Mouse (Mus musculus) liver, embryonic 14.5 days (tissue): Measurements from ENCODE around the gene Saa3. TPM values are rescaled to one million over a fixed set of nuclear protein-coding genes. Genes with fewer than 3 reads are reported as not detected.

Experiments
- ATAC-seq: fragments of 200-750 bp; cut with Nextera tagmentation; 2 replicates; pipeline ENCODE4 v1.8.0; 2017; ENCODE audit warnings: moderate number of reproducible peaks, mild to moderate bottlenecking, moderate library complexity; ENCODE audit not compliant: insufficient read depth
- DNase-seq, 3 experiments: peaks; one replicate each; pipeline ENCODE4 v3.0.0-alpha.2; 2012 to 2013; ENCODE audit warnings: low read depth in 3 of 3, low spot score in 3 of 3
- H3K27ac ChIP-seq: fragments of 300-500 bp; sonication (generic); 2 replicates; pipeline ENCODE4 v1.5.1; 2014; ENCODE audit warnings: moderate library complexity, mild to moderate bottlenecking, control low read depth, inconsistent platforms
- H3K27me3 ChIP-seq: fragments of 300-500 bp; sonication (generic); 2 replicates; pipeline ENCODE4 v1.6.1; 2014; ENCODE audit warnings: mild to moderate bottlenecking, low read length, moderate library complexity; ENCODE audit not compliant: control insufficient read depth, insufficient read depth
- H3K36me3 ChIP-seq: fragments of 300-500 bp; sonication (generic); replicated peaks from 2 replicates; pipeline ENCODE4 v1.6.1; 2014; ENCODE audit warnings: low read depth; ENCODE audit not compliant: control insufficient read depth, insufficient read depth
- H3K4me1 ChIP-seq, 2 experiments: fragments of 200-500 bp in 1 of 2; fragments of 300-500 bp in 1 of 2; sonication (generic) in 1 of 2; replicated peaks; 2 replicates each; pipeline ENCODE4 v1.6.1; 2012 to 2014; ENCODE audit warnings: antibody characterized with exemption in 1 of 2, inconsistent platforms in 1 of 2, low read length in 1 of 2; ENCODE audit not compliant: control insufficient read depth in 2 of 2, insufficient read depth in 2 of 2
- H3K4me2 ChIP-seq: fragments of 300-500 bp; sonication (generic); 2 replicates; pipeline ENCODE4 v1.6.1; 2014; ENCODE audit warnings: low read depth, mild to moderate bottlenecking, control low read depth, moderate library complexity
- H3K4me3 ChIP-seq, 2 experiments: fragments of 200-500 bp in 1 of 2; fragments of 300-500 bp in 1 of 2; sonication (generic) in 1 of 2; 2 replicates each; pipeline ENCODE4 v1.5.1; 2012 to 2014; ENCODE audit warnings: low read depth in 2 of 2, low read length in 2 of 2, mild to moderate bottlenecking in 2 of 2, control low read depth in 1 of 2, inconsistent platforms in 1 of 2, moderate library complexity in 1 of 2; ENCODE audit not compliant: insufficient read depth in 1 of 2
- H3K9ac ChIP-seq: fragments of 300-500 bp; sonication (generic); replicated peaks from 2 replicates; pipeline ENCODE4 v1.6.1; 2014; ENCODE audit warnings: mild to moderate bottlenecking, control low read depth, moderate library complexity
- H3K9me3 ChIP-seq: fragments of 300-500 bp; sonication (generic); 2 replicates; pipeline ENCODE4 v1.6.1; 2016; ENCODE audit warnings: low read length, mixed read lengths; ENCODE audit not compliant: control insufficient read depth
- CTCF ChIP-seq: IDR thresholded peaks from 2 replicates; pipeline ENCODE4 v1.5.1; 2016; ENCODE audit warnings: antibody characterized with exemption, low read depth, control low read depth
- EP300 ChIP-seq: IDR thresholded peaks from 2 replicates; pipeline ENCODE4 v1.6.1; 2016; ENCODE audit warnings: antibody characterized with exemption, low read depth
- WGBS: fragments of 180-500 bp; shearing (Covaris S2); extraction: QIAGEN DNeasy Blood & Tissue Kit; methylation state at CpG from one replicate; pipeline ENCODE4 v1.1.7; 2014; ENCODE audit not compliant: insufficient replicate concordance; 5-methylcytosine and 5-hydroxymethylcytosine counted together
- polyA plus RNA-seq, 2 experiments: library from polyadenylated mRNA; depleted of rRNA in 1 of 2; stranded (reverse) in 1 of 2; unstranded in 1 of 2; fragments of >200 nt; fragmentation: Nextera tagmentation in 1 of 2; extraction: Ambion mirVana in 1 of 2; gene quantifications; 2 replicates each; pipeline versions ENCODE4 v1.2.1 to v1.2.3; 2012 to 2014

Saa3 gene
- polyA plus RNA-seq, 2 experiments: 1.0 to 3.4 TPM

DNA sequence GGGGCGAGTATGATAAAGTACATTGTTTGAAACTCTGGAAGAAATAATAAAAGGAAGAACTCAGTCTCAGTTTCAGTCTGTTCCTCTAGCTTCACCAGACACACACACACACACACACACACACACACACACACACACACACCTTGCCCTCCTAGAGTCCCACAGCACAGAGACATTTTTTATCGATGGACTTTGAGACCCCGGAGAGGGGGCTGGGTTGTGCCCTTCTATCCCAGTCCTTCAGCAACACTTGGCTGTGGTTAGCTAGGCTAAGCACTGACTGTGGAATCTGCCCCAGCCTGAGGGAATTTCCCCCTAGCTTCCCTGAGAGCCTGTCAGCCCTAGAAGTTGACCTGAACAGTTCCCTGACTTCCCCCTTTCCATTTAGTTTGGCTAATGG is 8.3 kb upstream of the Saa3 start:
- TF ChIP-seq EP300 (no peak), CTCF (no peak)
- no peak overlapping the region for H3K4me2 ChIP-seq
- peaks cover 0 to 14% of the 10 kb centered on the region in 2 experiments; a peak in 2 of 4 replicates for H3K4me1 ChIP-seq
- H3K27me3 ChIP-seq: no peaks in the 10 kb centered on the region
- ATAC-seq (peak; percentile 29; the same call in 1 of the 2 replicates), DNase-seq (no peak)
- WGBS: 66% methylated on average over 3 of the region's 3 CpGs
- no peak overlapping the region for H3K27ac ChIP-seq
- no peak overlapping the region for H3K9ac ChIP-seq
- H3K4me3 ChIP-seq: no peak overlapping the region
- no peaks in the 10 kb centered on the region for H3K36me3 ChIP-seq
- no peaks in the 10 kb centered on the region for H3K9me3 ChIP-seq

DNA sequence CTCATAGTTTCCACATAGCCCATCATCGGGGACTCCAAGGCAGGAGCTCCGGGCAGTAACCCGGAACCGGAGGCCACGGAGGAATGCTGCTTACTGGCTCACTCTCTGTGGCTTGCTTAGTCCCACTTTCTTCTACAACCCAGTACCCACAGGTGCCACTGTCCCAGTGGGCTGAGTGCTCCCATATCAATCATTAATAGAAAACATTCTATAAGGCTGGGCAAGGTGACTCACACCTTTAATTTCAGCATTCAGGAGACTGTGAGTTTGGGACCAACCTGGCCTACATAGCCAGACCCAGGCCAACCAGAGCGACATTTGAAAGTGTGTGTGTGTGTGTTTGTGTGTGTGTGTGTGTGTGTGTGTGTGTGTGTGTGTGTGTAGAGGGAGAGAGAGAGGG is 7.9 kb upstream of the Saa3 start:
- Histone ChIP-seq H3K27me3 (no peaks in the 10 kb centered on the region), H3K4me2 (no peak overlapping the region), H3K27ac (no peak overlapping the region), H3K36me3 (no peaks in the 10 kb centered on the region), H3K4me1 (peaks cover 0 to 14% of the 10 kb centered on the region in 2 experiments; a peak in 2 of 4 replicates), H3K9me3 (no peaks in the 10 kb centered on the region), H3K4me3 (no peak overlapping the region), H3K9ac (no peak overlapping the region)
- ATAC-seq (no peak), DNase-seq (no peak)
- TF ChIP-seq CTCF (no peak), EP300 (no peak)
- WGBS: 79% methylated on average over 6 of the region's 6 CpGs

DNA sequence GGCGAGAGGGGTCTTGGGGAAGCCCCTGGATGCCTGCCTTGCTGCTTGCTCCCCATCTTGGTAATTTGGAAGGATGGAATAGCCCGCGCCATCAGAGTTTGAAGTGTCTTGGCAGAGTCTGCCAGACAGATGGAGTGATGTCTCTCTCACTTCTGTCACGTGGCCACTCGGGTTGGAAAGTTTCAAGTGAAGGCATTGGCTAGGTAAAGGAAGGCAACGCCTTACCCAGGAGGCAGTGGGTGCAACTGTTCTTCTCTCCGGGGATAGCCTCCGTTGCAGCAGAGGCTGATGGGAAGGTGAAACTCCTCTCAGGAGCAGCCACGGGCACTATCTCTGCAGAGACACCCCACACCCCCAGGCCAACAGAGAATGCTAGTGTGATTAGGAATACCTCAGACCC is 5.0 kb upstream of the Saa3 start:
- no peak overlapping the region for H3K4me3 ChIP-seq
- H3K9me3 ChIP-seq: no peaks in the 10 kb centered on the region
- H3K9ac ChIP-seq: no peak overlapping the region
- H3K27ac ChIP-seq: no peak overlapping the region
- ATAC-seq (no peak), DNase-seq (no peak)
- no peaks in the 10 kb centered on the region for H3K36me3 ChIP-seq
- H3K27me3 ChIP-seq: no peaks in the 10 kb centered on the region
- WGBS: 47% methylated on average over 9 of the region's 9 CpGs
- H3K4me1 ChIP-seq: peaks cover 0 to 14% of the 10 kb centered on the region in 2 experiments; a peak in 2 of 4 replicates
- TF ChIP-seq CTCF (no peak), EP300 (no peak)
- H3K4me2 ChIP-seq: no peak overlapping the region

DNA sequence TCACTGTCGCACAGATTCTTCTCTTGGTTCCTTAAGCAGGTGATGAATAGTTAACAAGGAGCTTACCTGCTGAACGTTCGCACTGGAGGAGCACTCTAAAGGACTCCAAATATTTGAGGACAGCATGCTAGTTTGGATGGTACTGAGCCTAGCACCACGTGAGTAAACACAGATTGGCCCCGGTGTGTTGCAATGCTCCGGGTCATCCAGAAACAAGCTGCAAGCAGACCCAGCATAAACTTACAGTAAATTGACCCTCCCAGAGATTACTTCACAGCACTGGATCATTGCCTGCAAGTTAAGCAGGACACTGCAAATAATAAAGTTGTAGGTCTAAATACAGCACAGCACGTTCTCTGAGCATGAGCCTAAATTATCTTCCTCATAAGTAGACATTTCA is 4.0 kb upstream of the Saa3 start:
- 53% methylated on average over 7 of the region's 7 CpGs for WGBS
- DNase-seq (peak in 2 of 3 experiments; percentile 36 to 44), ATAC-seq (peak; percentile 80)
- Histone ChIP-seq H3K27ac (no peak overlapping the region), H3K4me3 (no peak overlapping the region), H3K9me3 (no peaks in the 10 kb centered on the region), H3K36me3 (no peaks in the 10 kb centered on the region), H3K27me3 (no peaks in the 10 kb centered on the region), H3K4me1 (peaks cover 0 to 14% of the 10 kb centered on the region in 2 experiments; a peak in 2 of 4 replicates), H3K4me2 (no peak overlapping the region), H3K9ac (no peak overlapping the region)
- TF ChIP-seq CTCF: no peak
- TF ChIP-seq EP300: no peak

DNA sequence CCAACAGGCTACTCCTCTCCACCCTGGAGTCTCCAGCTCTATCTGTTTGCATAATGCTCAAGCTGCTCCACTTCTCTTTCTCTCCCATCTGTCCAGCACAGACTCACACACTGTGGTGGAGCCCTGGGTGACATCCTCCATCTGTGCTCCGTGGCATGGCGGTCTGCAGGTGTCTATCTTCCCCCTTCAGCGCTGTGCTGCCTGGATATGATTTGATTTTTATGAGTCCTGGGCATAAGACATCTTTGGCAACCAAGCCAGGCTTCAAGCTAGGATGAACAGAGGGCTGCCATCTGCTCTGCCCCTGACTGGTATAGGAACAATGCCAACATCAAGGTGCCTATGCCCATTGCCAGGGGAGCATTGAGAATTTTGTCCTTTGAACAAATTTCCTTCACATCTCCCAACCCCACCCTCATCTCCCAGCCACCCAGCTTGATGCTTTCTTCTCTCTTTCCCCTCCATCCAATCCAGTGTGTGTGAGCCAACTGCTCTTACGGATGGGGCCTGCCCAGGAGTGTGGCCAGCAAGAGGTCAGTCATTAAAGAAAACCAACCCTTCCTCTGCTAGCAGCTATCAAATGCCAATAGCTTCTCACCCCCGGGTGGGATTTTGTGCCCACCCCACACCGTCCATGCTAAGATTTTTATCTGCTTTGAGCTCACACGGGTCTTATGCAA is 3.2 kb upstream of the Saa3 start:
- WGBS: 44% methylated on average over 7 of the region's 7 CpGs
- H3K4me1 ChIP-seq: peaks cover 0 to 12% of the 10 kb centered on the region in 2 experiments; a peak in 2 of 4 replicates
- no peaks in the 10 kb centered on the region for H3K27me3 ChIP-seq
- no peak overlapping the region for H3K4me3 ChIP-seq
- H3K9me3 ChIP-seq: no peaks in the 10 kb centered on the region
- no peak overlapping the region for H3K9ac ChIP-seq
- no peak overlapping the region for H3K27ac ChIP-seq
- H3K36me3 ChIP-seq: no peaks in the 10 kb centered on the region
- H3K4me2 ChIP-seq: no peak overlapping the region
- no peak for TF ChIP-seq CTCF
- TF ChIP-seq EP300: no peak
- DNase-seq (no peak), ATAC-seq (0 out of 2 replicates have a peak, but pooled peaks have one; percentile 29)
